Mouse (Mus musculus) embryonic fibroblast, embryonic 13.5 days (primary cell): Measurements from ENCODE around the gene Hspg2. TPM values are rescaled to one million over a fixed set of nuclear protein-coding genes. Genes with fewer than 3 reads are reported as not detected.
A peak's percentile ranks its signal among the peaks of the same experiment; 100 is the strongest.

Experiments
- H3K27ac ChIP-seq: 2 replicates; pipeline ENCODE4 v1.5.1; 2012; ENCODE audit warnings: low read length, control low read depth, inconsistent platforms; ENCODE audit not compliant: insufficient read depth
- H3K4me1 ChIP-seq: 2 replicates; pipeline ENCODE4 v1.6.1; 2011; ENCODE audit warnings: low read length; ENCODE audit not compliant: control insufficient read depth, insufficient read depth
- H3K4me3 ChIP-seq: 2 replicates; pipeline ENCODE4 v1.5.1; 2011; ENCODE audit warnings: mild to moderate bottlenecking, control low read depth, low read length; ENCODE audit not compliant: insufficient read depth
- CTCF ChIP-seq: IDR thresholded peaks from 2 replicates; pipeline ENCODE4 v1.5.1; 2011; ENCODE audit warnings: mild to moderate bottlenecking, control low read depth, low read length, moderate library complexity, borderline replicate concordance; ENCODE audit not compliant: insufficient read depth
- POLR2A ChIP-seq: IDR thresholded peaks from 2 replicates; pipeline ENCODE4 v1.6.1; 2011; ENCODE audit warnings: low read depth, mild to moderate bottlenecking, control low read depth, low read length, moderate library complexity
- polyA plus RNA-seq: library from polyadenylated mRNA; stranded (reverse); fragments of >200 nt; gene quantifications from 2 replicates; pipeline ENCODE4 v1.2.4, GENCODE M21; 2011; ENCODE audit warnings: low read depth; ENCODE audit not compliant: missing spikeins, insufficient read length

Hspg2 gene
- polyA plus RNA-seq, 1 experiment, result 271 TPM

GRCm38 (mm10) chr4:137470701-137471317, 2.2 kb downstream of the Hspg2 start:
- Histone ChIP-seq H3K27ac (peak overlapping the region; percentile 78), H3K4me3 (peak overlapping the region; percentile 83), H3K4me1 (peaks cover 14% of the 10 kb centered on the region; the same call in 1 of the 2 replicates)
- TF ChIP-seq CTCF (no peak), POLR2A (0 out of 2 replicates have a peak, but pooled peaks have one; percentile 8)

GRCm38 (mm10) chr4:137471326-137471725, 2.8 kb downstream of the Hspg2 start:
- TF ChIP-seq CTCF (no peak), POLR2A (no peak)
- Histone ChIP-seq H3K4me1 (peaks cover 17% of the 10 kb centered on the region; the same call in 1 of the 2 replicates), H3K27ac (peak overlapping the region; percentile 78), H3K4me3 (peak overlapping the region; percentile 83)

GRCm38 (mm10) chr4:137473240-137473639, 4.7 kb downstream of the Hspg2 start:
- TF ChIP-seq POLR2A, result no peak; the same call in 1 of the 2 replicates
- TF ChIP-seq CTCF, result no peak
- Histone ChIP-seq H3K27ac (peak overlapping the region; percentile 98), H3K4me3 (peak overlapping the region; percentile 7; the same call in 1 of the 2 replicates), H3K4me1 (peaks cover 28% of the 10 kb centered on the region)

GRCm38 (mm10) chr4:137473701-137474388, 5.3 kb downstream of the Hspg2 start:
- Histone ChIP-seq H3K27ac (peak overlapping the region; percentile 98), H3K4me1 (peaks cover 34% of the 10 kb centered on the region), H3K4me3 (peak overlapping the region; percentile 7; the same call in 1 of the 2 replicates)
- TF ChIP-seq POLR2A, result peak; percentile 44
- TF ChIP-seq CTCF, result no peak

GRCm38 (mm10) chr4:137474694-137475093, 6.1 kb downstream of the Hspg2 start:
- Histone ChIP-seq H3K4me1 (peaks cover 42% of the 10 kb centered on the region), H3K27ac (peak overlapping the region; percentile 98), H3K4me3 (no peak overlapping the region)
- TF ChIP-seq CTCF (no peak), POLR2A (no peak)

- TF ChIP-seq POLR2A (no peak), CTCF (no peak)
- peak overlapping the region; percentile 98 for H3K27ac ChIP-seq
- H3K4me1 ChIP-seq, result peaks cover 42% of the 10 kb centered on the region
- H3K4me3 ChIP-seq, result no peak overlapping the region
Observed at GRCm38 (mm10) chr4:137475271-137476050, 6.9 kb downstream of the Hspg2 start.

GRCm38 (mm10) chr4:137476065-137476760, 7.6 kb downstream of the Hspg2 start:
- H3K4me1 ChIP-seq, result peaks cover 45% of the 10 kb centered on the region
- TF ChIP-seq CTCF (no peak), POLR2A (peak; percentile 73)
- H3K4me3 ChIP-seq, result peak overlapping the region; percentile 2; the same call in 1 of the 2 replicates
- peak overlapping the region; percentile 98 for H3K27ac ChIP-seq

GRCm38 (mm10) chr4:137476761-137477237, 8.2 kb downstream of the Hspg2 start:
- Histone ChIP-seq H3K4me3 (peak overlapping the region; percentile 2; the same call in 1 of the 2 replicates), H3K27ac (peak overlapping the region; percentile 98), H3K4me1 (peaks cover 44% of the 10 kb centered on the region)
- TF ChIP-seq POLR2A (no peak), CTCF (no peak)

- Histone ChIP-seq H3K4me3 (no peak overlapping the region), H3K4me1 (peaks cover 48% of the 10 kb centered on the region), H3K27ac (peak overlapping the region; percentile 98)
- TF ChIP-seq POLR2A, result no peak
- no peak for TF ChIP-seq CTCF
Observed at GRCm38 (mm10) chr4:137477611-137478010, 9.0 kb downstream of the Hspg2 start.
